Mouse (Mus musculus): ENCODE measurements around the gene Prkrip1. TPM values are rescaled to one million over a fixed set of nuclear protein-coding genes. Genes with fewer than 3 reads are reported as not detected.

The Prkrip1 gene
- total and polyA plus RNA-seq, 3 experiments = 45.5 to 94.8 (median 47.7) TPM

DNA sequence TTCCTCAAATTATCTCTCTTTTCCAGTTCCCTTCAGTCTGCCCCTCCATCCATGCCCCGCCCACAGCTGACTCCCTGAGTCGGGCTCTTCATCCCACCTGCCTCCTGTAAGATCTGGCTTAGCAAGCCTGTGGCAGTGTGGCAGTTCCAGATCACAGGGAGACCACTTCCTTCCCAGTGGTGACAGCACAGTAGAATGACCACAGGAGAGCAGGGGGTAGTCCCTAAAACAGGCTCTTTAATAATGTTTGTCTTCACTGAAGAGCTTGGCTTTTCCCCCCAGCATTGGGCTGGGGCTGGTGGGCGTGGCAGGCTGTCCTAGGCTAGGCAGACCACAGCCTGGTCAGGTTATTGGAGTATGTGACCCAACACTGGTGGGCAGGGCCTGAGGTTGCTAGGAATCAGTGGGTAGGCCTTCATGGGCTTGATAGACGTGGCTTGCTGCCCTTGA lies 19.2 kb upstream of the Prkrip1 start:
- Histone ChIP-seq H3K9ac (ENCODE audit: insufficient read depth, low read depth) (no peak overlapping the region), H3K36me3 (replicated peaks in 1 of 2; ENCODE audit: control insufficient read depth in 1 of 2, insufficient read depth in 1 of 2, low read length in 1 of 2) (peaks cover 11 to 47% of the 10 kb centered on the region in 2 experiments), H3K4me3 (replicated peaks in 1 of 3; ENCODE audit: low read depth in 2 of 3, low read length in 2 of 3, poor library complexity in 1 of 3) (no peak overlapping the region), H3K4me2 (ENCODE audit: insufficient read depth, low read depth, poor library complexity, severe bottlenecking) (no peak overlapping the region), H3K27ac (ENCODE audit: insufficient read depth, low read depth) (no peak overlapping the region), H3K9me3 (replicated peaks; ENCODE audit: low read length) (peaks cover 13% of the 10 kb centered on the region), H3K79me2 (replicated peaks; ENCODE audit: control insufficient read depth, extremely low read depth, insufficient read depth, poor library complexity, severe bottlenecking) (no peaks in the 10 kb centered on the region), H3K27me3 (replicated peaks) (no peaks in the 10 kb centered on the region), H3K4me1 (ENCODE audit: control insufficient read depth in 1 of 2, insufficient read depth in 2 of 2) (peaks cover 14 to 23% of the 10 kb centered on the region in 2 experiments)
- peak; percentile 49 for DNase-seq (ENCODE audit: extremely low read depth)
- in situ Hi-C loops (cut with MboI; ENCODE audit: low pct_ligation_motif_present, low pct_unique_long_range_greater_than_20kb, low sequenced_read_pairs) (no loop called here), dilution Hi-C loops (cut with MboI; ENCODE audit: extremely low pct_ligation_motif_present, extremely low pct_unique_long_range_greater_than_20kb, low sequenced_read_pairs) (no loop called here)
- TF ChIP-seq JUN (IDR thresholded peaks at IDR 0.05; ENCODE audit: insufficient read depth, low read depth, low read length) (no peak), E2F4 (IDR thresholded peaks at IDR 0.05; ENCODE audit: insufficient replicate concordance, low read depth, low read length) (no peak), SMC3 (IDR thresholded peaks at IDR 0.05; ENCODE audit: low read depth, low read length) (no peak), TBP (conservative IDR thresholded peaks at IDR 0.05; ENCODE audit: low read depth, low read length) (no peak), CTCF (conservative IDR thresholded peaks at IDR 0.05 in 1 of 2, IDR thresholded peaks at IDR 0.05 in 1 of 2; ENCODE audit: low read depth in 2 of 2, low read length in 2 of 2) (no peak), RCOR1 (conservative IDR thresholded peaks at IDR 0.05; ENCODE audit: low read depth, low read length) (no peak), ETS1 (conservative IDR thresholded peaks at IDR 0.05; ENCODE audit: low read depth, low read length) (no peak), KAT2A (IDR thresholded peaks at IDR 0.05; ENCODE audit: insufficient replicate concordance, low read length) (no peak), HCFC1 (IDR thresholded peaks at IDR 0.05; ENCODE audit: low read depth, low read length) (no peak), IRF4 (IDR thresholded peaks at IDR 0.05; ENCODE audit: low read depth, low read length) (no peak), ZNF384 (IDR thresholded peaks at IDR 0.05; ENCODE audit: low read depth, low read length) (no peak), NRF1 (IDR thresholded peaks at IDR 0.05; ENCODE audit: low read depth, low read length) (no peak), JUND (conservative IDR thresholded peaks at IDR 0.05; ENCODE audit: low read depth, low read length) (no peak), CHD2 (IDR thresholded peaks at IDR 0.05; ENCODE audit: low read length) (no peak), TCF12 (IDR thresholded peaks at IDR 0.05; ENCODE audit: low read depth, low read length) (no peak)

DNA sequence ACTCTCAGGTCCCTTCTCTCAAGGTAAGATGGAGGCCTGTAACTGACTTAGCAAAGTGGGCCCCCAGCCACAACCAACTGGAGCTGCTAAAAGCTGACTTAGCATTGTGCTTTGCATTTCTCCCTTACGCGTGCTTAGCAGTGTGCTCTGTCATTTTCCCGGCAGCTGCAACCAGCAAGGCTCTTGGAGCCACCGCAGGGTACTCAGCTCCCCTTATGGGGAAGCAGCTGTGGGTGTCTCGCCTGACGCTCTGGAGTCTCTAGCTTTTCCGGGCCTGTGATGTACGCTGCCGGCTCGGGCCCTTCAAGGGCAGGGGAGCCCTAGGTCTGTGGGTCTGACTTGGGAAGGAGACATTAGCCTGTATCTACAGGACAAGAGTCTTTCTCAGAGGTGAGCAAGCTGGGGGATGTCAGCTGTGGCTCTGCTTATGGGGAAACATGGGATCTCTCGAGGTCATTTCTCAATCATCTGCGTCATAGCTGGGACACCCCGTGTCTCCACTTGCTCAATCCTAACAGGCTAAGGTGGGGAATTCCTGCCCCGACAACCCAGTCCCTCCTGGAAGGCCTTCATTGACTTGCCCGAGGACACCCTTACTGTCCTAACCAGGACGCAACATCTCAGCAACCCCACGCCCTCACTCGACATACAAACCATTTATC lies 18.4 kb upstream of the Prkrip1 start:
- peaks cover 14 to 23% of the 10 kb centered on the region in 2 experiments for H3K4me1 ChIP-seq (ENCODE audit: control insufficient read depth in 1 of 2, insufficient read depth in 2 of 2)
- in situ Hi-C loops (cut with MboI; ENCODE audit: low pct_ligation_motif_present, low pct_unique_long_range_greater_than_20kb, low sequenced_read_pairs) = no loop called here
- no peak overlapping the region for H3K27ac ChIP-seq (ENCODE audit: insufficient read depth, low read depth)

More for the DNA sequence above, 18.4 kb upstream of the Prkrip1 start:
- Histone ChIP-seq H3K36me3 (replicated peaks in 1 of 2; ENCODE audit: control insufficient read depth in 1 of 2, insufficient read depth in 1 of 2, low read length in 1 of 2) (peaks cover 11 to 42% of the 10 kb centered on the region in 2 experiments), H3K9me3 (replicated peaks; ENCODE audit: low read length) (peaks cover 13% of the 10 kb centered on the region), H3K4me3 (replicated peaks in 1 of 3; ENCODE audit: low read depth in 2 of 3, low read length in 2 of 3, poor library complexity in 1 of 3) (no peak overlapping the region), H3K4me2 (ENCODE audit: insufficient read depth, low read depth, poor library complexity, severe bottlenecking) (no peak overlapping the region), H3K79me2 (replicated peaks; ENCODE audit: control insufficient read depth, extremely low read depth, insufficient read depth, poor library complexity, severe bottlenecking) (no peaks in the 10 kb centered on the region), H3K9ac (ENCODE audit: insufficient read depth, low read depth) (no peak overlapping the region), H3K27me3 (replicated peaks) (no peaks in the 10 kb centered on the region)
- no peak for DNase-seq (ENCODE audit: extremely low read depth)
- dilution Hi-C loops (cut with MboI; ENCODE audit: extremely low pct_ligation_motif_present, extremely low pct_unique_long_range_greater_than_20kb, low sequenced_read_pairs) = no loop called here
- TF ChIP-seq MAFK (IDR thresholded peaks at IDR 0.05; ENCODE audit: insufficient replicate concordance, low read length) (0 out of 2 replicates have a peak, but pooled peaks have one; percentile 23), JUND (conservative IDR thresholded peaks at IDR 0.05; ENCODE audit: low read depth, low read length) (no peak)

All from CH12.LX (cell line).